Mouse (Mus musculus) embryonic stem cell, embryonic (primary cell): ENCODE results near the gene Aven.

Experiments
- CTCF ChIA-PET, 4 experiments: fragments of 300-600 bp in 2 of 4; fragments of 350-600 bp in 2 of 4; sonication (Branson Sonifier 250); formaldehyde crosslinking; loops; one replicate each; lab custom pipeline; 2022; ENCODE audit warnings: inconsistent platforms in 2 of 4; lab: Charles Lee
- POLR2A ChIA-PET, 4 experiments: fragments of 300-600 bp in 2 of 4; fragments of 350-600 bp in 2 of 4; sonication (Branson Sonifier 250); formaldehyde crosslinking; loops; one replicate each; lab custom pipeline; 2022; ENCODE audit warnings: antibody characterized with exemption in 4 of 4, inconsistent platforms in 1 of 4; lab: Charles Lee

Aven gene

DNA sequence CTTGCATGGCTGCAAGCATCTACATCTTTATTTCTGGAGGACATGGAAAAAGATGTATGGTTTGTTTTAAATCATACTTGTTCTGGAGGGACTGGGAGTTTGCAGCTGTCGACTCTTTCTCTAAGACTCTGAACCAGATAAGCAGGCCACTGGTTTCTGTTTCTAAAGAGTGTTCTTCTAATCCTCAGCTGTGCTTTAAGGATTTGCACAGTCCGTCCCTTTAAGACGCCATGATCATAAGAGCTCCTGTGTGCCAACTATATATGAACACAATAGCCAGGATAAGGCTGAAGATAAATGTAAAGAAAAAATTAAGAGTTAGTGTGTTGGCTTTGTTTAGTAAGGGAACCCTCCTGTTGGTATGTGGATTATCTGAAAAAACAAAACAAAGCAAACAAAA is 24.0 kb downstream of the Aven start:
- ChIA-PET POLR2A (no interaction called here), CTCF (interaction anchor here in 1 of 4 experiments (1.2 kb wide), 1 partner anchor 16 kb away, joined by 3 read pairs; no protein-coding TSS in a partner anchor)

DNA sequence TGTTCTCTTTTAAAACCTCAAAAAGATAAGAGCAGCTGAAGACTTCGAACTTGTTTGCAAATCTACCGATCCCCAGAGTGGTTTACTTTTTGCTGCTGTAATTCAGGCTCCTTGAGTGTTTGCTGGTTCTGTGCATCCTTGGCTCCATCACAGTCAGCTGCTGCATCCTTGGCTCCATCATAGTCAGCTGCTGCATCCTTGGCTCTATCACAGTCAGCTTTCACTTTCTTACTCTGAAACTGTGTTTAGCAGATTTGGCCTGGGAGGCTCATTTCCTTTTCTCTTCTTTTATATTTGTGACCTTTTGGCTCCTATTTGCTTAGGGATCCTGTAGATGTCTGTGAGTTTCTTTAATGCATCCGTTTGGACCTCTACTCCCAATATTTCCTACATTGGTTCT is 24.5 kb downstream of the Aven start:
- POLR2A ChIA-PET, result no interaction called here

DNA sequence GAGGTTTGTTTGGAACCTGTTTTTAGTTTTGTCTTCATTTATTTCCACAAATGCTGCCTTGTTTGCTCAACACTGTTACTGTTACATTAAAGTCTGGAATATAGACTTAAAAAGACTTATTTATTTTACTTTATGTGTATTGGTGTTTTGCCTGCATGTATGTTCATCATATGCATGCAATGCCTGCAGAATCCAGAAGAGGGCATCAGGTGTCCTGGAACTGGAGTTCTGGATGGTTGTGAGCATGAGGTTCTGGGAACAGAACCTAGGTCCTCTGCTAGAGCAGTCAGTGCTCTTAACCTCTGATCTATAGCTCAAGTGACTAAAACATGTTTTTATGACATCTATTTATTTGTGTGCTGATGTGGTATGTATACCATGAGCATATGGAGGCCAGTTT is 25.8 kb downstream of the Aven start:
- POLR2A ChIA-PET, result no interaction called here
- CTCF ChIA-PET, result interaction anchor here in 1 of 4 experiments (0.8 kb wide), 1 partner anchor 94 kb away, joined by 3 read pairs; no protein-coding TSS in a partner anchor

More for the DNA sequence above, 24.5 kb downstream of the Aven start:
- CTCF ChIA-PET, result interaction anchor here in 1 of 4 experiments (1.2 kb wide), 1 partner anchor 16 kb away, joined by 3 read pairs; no protein-coding TSS in a partner anchor

DNA sequence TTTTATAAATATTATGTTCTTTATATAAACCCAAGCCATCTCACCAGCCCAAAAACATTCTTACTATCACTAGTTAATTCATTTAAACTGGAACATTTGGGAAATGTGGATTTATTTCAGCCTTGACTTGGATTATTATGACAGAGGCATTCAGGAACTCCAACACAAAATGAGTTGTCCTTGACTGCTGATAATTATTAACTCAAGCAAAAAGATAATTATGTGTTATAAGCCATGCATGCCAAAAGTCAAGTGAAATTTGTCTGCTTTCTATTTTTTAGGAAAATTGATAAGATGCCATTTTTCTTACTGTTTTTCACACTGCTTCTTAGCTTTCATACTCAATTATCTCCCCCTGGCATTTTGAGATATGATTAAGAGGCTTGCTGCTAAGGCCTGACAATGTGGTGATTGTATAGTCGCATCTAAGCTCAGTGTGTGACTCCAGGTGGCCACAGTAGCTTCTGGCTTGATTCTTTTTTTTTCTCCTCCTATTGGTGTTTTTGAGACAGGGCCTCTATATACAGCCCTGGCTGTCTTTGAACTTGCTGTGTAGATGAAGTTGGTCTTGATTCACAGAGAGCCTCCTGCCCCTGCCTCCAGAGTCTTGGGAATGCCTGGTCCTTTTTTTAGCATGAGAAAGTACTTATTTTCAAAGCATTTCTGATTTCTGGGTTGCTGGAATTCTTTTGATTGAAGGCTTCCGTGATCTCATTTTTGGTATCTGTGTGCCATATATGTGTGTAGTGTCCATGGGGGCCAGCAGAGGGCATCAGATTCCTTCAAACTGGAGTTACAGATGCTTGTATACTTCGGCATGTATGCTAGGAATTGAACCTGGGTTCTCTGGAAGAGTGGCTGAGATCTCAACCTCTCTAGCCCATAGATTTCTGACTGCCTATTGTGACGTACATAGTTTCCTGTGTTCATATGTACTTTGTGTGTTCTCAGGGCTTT is 28.0 kb downstream of the Aven start:
- POLR2A ChIA-PET, result no interaction called here
- CTCF ChIA-PET, result no interaction called here

DNA sequence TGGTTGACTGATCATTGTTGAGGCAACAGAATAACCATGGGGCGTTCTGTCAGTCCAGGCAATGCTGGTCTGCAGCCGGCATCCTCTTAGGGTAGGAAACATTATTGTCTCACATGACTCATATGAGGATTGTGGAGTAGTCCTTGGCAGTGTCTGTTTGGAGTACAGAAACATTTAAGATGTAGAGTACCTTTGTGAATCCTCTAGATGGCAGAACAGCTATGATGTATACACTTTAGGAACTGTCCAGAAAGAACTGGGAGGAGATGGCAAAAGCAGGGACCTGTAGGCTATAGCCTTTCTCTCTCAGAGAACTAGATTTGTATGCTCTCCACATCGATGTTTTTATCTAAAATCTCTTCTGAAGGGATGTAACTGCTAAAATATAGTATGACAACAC is 34.2 kb downstream of the Aven start:
- CTCF ChIA-PET, result interaction anchor here in 1 of 4 experiments (0.6 kb wide), 1 partner anchor 238 kb away, joined by 3 read pairs; no protein-coding TSS in a partner anchor
- POLR2A ChIA-PET, result no interaction called here

DNA sequence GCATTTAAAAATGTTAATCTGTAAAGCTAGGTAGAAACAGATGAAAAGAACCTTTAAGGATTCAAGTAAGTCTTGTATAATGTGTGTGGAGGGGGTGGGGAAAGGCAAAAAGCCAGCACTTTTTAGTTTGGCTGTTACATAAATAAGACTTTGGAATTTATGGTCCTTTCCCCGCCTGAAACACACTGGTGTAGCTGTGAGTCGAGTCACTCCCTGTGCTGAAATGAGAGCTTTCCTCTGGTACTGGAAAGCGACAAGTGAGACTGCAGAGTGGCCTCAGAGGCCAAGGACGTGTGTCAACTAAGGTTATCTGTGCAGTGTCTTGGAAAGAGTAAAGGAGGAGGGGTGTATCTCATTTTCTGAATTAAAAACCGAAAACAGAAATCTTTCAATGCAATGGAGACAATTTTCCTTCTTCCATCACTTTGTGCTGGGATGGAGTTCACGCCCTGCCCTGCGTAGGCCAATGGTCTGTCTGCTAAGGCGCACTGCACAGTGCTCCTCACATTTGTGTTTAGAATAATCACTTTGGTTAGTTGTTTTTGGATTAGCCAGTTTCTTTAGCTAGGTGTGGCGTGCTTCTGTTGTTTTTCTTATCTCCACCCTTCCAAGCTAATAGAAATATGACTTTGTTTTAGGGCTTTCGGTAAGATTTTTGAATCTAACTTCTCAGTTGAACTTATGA is 40.2 kb downstream of the Aven start:
- ChIA-PET POLR2A (interaction anchor here in 1 of 4 experiments (0.7 kb wide), 1 partner anchor 259 kb away, joined by 3 read pairs; no protein-coding TSS in a partner anchor), CTCF (no interaction called here)

DNA sequence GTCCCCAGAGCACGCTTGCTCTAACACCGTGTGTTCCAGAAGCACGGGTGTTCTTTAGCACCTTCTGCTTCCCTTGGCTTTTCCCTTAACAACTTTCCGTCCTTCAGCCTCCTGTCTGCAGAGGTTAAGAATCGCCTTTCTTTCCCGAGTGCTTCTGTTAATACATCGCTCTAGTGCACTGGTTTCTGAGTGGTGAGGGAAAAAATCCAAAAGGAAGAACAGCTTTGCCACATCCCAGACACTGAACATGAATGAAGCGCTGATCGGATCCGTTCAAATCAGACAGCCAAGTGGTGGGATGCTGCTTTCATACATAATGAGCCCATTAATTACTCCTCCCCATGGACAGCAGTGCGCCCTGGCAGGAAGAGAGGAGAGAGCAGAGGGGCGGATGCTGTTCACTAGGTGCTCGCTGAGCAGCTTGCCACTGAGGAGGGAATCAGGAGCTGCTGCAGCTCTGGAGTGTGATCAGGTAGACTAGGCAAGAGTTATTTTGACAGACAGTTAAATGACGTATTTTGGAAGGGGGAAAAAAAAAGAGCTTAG is 42.0 kb downstream of the Aven start:
- ChIA-PET CTCF (interaction anchor here in 3 of 4 experiments (0.5 to 1.0 kb wide), 3 partner anchors 19 to 32 kb away, joined by 3 to 6 read pairs (median 3); no protein-coding TSS in a partner anchor), POLR2A (interaction anchor here in 1 of 4 experiments (0.8 kb wide), 1 partner anchor 34 kb away, joined by 3 read pairs; no protein-coding TSS in a partner anchor)

DNA sequence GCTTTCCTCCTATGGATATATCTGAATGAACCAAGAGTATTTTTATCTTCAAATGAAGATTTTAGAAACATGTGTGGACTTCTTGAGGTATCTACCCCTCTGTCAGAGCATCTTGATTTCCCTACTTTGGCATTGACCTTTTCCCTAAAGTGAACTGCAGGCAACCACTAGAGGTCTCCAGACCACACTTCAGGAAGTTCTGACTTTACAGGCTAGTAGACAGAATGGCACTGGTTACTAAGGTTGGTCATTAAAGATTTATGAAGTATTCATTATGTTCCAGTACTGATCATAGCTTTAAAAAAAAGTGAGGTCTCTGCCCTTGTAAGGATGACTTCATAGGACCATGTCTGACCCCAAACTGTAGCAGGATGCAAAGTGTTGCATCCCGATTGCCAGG is 46.0 kb downstream of the Aven start:
- CTCF ChIA-PET, result interaction anchor here in 1 of 4 experiments (0.6 kb wide), 1 partner anchor 210 kb away, joined by 3 read pairs; no protein-coding TSS in a partner anchor
- POLR2A ChIA-PET, result interaction anchor here in 2 of 4 experiments (0.6 to 1.1 kb wide), 2 partner anchors 38 to 79 kb away, joined by 3 read pairs; no protein-coding TSS in a partner anchor

DNA sequence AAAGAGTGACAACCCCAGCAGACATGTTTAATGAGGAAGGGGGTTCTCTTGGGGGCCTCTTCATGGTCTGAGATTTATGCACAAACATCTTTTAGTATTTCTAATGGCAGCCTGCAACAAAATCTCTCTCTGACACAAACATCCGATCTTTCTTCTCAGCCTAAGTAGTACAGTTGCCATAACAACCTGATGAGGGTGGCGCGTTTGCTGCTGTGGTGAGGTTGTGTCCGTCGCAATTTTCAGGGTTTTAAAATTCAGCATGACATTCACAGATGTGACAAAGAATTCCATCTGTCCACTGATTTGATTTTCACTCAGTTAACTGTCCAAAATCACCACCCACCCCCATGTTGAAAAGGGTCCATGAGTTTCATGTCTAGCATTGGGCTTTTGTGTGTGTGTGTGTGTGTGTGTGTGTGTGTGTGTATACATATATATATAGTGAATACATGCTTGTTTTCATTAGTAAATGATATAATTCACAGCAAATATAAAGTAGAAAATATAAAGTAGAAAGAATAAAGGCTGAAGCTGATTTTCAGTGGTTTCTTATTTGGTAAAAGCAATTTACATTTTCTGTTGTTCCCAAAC is 49.0 kb downstream of the Aven start:
- ChIA-PET CTCF (no interaction called here), POLR2A (interaction anchor here in 1 of 4 experiments (1.2 kb wide), 3 partner anchors 12 to 17 kb away, joined by 3 to 6 read pairs (median 4); no protein-coding TSS in a partner anchor)

DNA sequence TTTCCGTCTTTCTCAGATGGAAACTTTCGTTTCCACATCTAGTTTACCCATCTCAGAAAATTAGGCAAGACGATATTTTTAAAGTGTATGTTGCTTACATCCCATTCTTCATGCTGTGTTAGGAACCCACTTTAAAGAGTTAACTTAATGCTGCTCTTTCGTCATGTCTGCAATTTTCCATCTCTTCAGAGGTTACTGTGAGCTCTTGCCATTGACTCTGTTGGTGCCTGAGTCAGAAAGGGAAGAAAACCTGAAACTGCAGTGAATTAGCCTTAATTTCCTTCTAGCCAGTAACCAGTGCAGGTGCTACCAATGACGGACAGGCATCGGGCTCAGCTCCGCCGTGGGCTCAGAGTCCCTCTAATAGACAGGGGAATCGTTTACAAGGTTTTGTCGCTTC is 63.8 kb downstream of the Aven start:
- ChIA-PET CTCF (no interaction called here), POLR2A (no interaction called here)

DNA sequence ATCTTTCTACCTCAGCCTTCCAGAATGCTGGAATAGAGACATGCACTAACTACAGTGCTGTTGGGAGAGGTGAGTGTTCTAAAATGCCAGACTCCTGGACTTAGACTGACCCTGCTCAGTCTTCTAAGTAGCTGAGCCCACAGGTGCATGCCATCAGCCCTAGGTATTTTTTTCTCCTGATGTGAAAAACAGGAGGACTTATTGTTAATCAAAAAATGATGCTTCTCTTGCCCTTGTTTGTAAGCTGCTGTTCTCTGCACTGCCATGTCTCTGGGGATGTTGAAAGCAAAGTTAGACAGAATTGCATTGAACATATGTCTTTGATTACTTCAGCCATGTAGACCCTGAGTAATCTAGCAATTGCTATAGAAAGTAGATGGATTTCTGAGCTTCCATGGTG is 64.7 kb downstream of the Aven start:
- POLR2A ChIA-PET, result no interaction called here

DNA sequence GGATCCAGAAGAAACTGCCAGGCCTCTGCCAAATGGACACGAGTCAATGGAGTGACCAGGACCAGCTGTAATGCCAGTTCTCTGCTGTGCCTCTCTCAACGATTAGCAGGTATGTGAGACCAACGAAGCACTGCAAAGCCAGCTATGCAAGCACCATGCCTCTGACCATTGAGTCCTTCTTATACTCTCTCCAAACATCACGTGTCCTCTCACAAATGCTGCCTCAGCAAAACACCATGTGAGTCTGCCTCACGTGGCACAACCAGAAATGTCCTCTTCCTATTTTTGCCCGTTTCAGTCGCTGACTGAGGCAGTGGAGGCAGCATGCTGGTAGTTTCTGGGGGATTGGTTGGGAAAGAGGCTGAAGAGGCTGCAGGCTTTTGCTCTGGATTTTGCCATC is 68.8 kb downstream of the Aven start:
- ChIA-PET CTCF (no interaction called here), POLR2A (no interaction called here)

More for the DNA sequence above, 64.7 kb downstream of the Aven start:
- CTCF ChIA-PET, result no interaction called here

DNA sequence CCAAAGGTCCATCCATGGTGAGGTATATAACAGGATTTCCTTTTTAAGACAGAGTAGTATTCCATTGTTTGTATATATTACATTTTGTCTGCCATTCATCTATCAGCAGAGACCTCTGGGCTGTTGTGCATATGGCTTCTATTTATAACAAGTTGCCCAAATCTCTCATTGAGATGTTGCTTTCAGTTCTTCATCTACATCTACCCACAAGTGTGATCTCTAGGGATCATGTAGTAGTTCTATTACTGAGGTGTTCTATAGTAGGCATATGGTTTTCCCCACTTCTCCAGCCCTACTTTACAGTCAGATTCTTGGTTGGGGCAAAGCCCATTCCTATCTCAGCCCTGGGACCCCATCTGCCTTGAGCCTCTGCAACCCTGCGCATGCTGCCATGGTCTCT is 72.3 kb downstream of the Aven start:
- ChIA-PET CTCF (no interaction called here), POLR2A (no interaction called here)

DNA sequence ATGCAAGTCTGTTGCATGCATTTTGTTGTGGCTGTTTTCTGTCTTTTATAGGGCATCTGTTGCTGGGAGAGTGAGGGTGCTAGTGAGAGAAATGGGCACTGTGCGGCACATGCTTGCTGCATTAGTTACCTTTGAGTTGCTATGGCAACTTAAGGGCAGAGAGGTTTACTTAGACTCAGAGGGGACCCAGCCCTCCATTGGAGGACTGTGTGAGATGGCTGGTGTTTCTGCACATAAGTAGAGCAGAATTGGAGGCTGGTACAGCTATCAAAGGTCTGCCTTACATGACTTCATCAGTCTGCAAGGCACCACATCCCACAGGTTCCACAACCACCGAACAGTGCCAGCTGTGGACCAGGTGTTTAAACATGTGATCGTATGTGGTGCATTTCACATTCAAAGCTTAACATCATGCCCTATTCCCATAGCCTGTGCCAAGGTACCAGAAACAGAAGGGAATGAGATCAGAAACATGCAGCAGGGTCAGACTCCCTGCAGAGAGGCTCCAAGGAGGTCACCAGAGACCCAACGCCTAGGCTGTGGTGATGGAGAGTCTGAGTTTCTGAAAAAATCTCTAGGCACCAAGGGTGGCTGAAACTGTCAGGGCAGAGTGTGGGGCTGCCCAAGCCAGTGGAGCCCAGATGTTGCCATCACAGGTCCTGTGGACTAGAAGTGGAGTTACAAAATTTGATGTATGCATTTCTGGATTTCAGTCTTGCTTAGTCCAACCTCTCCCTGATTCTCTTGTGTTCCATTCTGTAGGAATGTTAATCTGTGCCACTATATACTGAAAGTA is 73.7 kb downstream of the Aven start:
- ChIA-PET CTCF (interaction anchor here in 1 of 4 experiments (0.5 kb wide), 1 partner anchor 34 kb away, joined by 3 read pairs; no protein-coding TSS in a partner anchor), POLR2A (no interaction called here)

DNA sequence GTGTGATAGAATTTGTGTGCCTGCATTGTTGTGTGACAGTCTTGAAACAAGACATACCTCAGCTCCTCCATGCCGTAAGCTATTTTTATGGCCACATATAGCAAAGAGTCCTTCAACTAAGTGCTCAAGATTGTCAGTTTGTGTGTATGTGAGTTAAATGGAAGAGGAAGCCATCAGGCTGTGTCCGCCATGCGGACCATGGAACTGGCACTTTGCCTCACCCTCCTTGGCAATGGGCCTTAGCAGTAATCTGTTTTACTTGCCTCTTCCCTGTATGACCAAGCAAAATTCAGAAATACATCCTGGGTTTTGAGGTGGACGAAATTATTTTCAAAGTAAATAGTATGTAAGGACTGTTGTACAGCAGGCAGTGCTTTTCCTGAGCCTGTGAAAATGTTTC is 75.0 kb downstream of the Aven start:
- ChIA-PET POLR2A (no interaction called here), CTCF (no interaction called here)

DNA sequence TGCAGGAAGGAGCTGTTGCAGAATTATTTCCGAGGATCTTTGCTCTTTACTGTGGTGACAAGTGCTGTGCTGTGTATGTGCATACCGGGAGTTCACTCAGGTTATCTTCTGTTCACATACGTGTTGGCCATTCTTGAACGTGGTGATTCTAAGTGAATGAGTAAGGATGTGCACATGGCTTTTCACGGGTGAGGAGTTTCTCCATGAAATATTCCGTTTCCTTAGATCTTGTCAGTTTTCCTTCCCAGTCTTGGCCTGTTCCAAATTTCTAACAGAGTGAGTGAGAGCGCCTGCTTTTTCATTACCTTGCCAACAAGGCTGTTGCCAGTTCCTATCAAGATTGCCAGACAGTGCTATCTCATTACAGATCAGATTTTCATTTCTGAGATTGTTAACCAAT is 98.2 kb downstream of the Aven start:
- CTCF ChIA-PET, result no interaction called here
- POLR2A ChIA-PET, result interaction anchor here in 1 of 4 experiments (0.7 kb wide), 1 partner anchor 87 kb away, joined by 5 read pairs; no protein-coding TSS in a partner anchor

DNA sequence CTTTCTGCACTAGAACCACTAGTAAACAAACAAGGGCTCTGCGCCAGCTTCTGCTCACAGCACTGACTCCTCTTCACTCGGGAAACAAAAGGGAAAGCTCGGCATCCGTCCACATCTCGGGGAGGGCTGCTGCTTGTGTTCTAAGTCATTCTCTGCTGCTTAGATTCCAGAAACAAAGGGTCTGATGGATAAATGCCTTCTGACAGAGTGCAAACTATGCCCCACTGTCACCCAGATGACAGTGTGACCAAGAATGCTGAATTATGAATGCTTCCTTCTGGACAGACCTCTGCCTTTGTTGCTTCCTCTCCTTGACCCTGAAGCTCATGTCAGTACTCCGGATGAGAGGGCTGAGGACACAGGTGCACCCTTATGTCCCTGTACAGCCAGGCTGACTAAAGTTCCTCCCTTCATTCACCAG is 98.7 kb downstream of the Aven start:
- CTCF ChIA-PET, result no interaction called here
- POLR2A ChIA-PET, result no interaction called here

DNA sequence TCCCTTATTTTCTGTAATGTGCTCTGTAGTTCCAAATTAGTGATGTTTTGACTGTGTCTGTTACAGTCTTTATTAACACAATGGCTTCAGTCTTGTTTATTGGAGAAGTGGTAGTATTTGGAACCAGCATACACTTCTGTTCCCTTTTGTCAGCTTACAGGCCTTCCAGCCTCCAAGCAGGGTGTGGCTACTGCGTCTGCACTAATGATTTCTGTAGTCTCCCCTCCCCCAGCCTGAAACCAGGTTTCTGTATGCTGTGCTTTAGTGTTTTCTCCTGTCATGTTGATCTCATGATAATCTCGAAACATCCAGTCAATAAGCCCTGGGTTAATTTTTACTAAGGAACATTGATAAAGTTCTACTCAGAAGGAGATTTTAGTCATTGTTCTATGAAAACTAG is 100.6 kb downstream of the Aven start:
- ChIA-PET POLR2A (interaction anchor here in 1 of 4 experiments (0.6 kb wide), 1 partner anchor 171 kb away, joined by 3 read pairs; no protein-coding TSS in a partner anchor), CTCF (no interaction called here)
